8 mouse cellular contexts compared by ENCODE assay signal in genomic region chr17:47923678-47924382, GRCm38 (mm10). TPM values are rescaled to one million over a fixed set of nuclear protein-coding genes. Genes with fewer than 3 reads are reported as not detected.
DNase-seq lines count a peak whose midpoint lies in the region; ATAC-seq and TF ChIP-seq lines count a peak whose summit lies in the region.

No protein-coding gene starts in this region.

- TF ChIP-seq POLR2A in limb, embryonic 14.5 days (IDR thresholded peaks at IDR 0.05; ENCODE audit: borderline replicate concordance, extremely low read depth, insufficient read depth, insufficient read length): no peak

- peak; percentile 56 for ATAC-seq in forebrain, embryonic 11.5 days (replicated peaks; ENCODE audit: low FRiP score)
- ATAC-seq in limb, embryonic 14.5 days (ENCODE audit: low FRiP score, low read depth): peak; percentile 36
- peak; percentile 53 for ATAC-seq in midbrain, embryonic 14.5 days (ENCODE audit: low FRiP score, low TSS enrichment)

- no peak for TF ChIP-seq CTCF in C2C12 (IDR thresholded peaks at IDR 0.05; ENCODE audit: control insufficient read depth, insufficient read depth, insufficient read length)

- WGBS in forebrain, embryonic 11.5 days: under 1% methylated on average over 65 of the region's 65 CpGs
- WGBS in limb, embryonic 14.5 days: under 1% methylated on average over 34 of the region's 65 CpGs
- WGBS in midbrain, embryonic 14.5 days: under 1% methylated on average over 65 of the region's 65 CpGs

- peak overlapping the region; percentile 93 for H3K27ac ChIP-seq in forebrain, embryonic 11.5 days (ENCODE audit: low read depth, low read length)
- H3K27ac ChIP-seq in limb, embryonic 14.5 days (replicated peaks; ENCODE audit: low read depth, low read length): peak overlapping the region; percentile 87
- peak overlapping the region; percentile 92 for H3K27ac ChIP-seq in midbrain, embryonic 14.5 days (replicated peaks; ENCODE audit: low read depth, low read length)

- peaks cover 23% of the 10 kb centered on the region for H3K4me1 ChIP-seq in forebrain, embryonic 11.5 days (replicated peaks; ENCODE audit: control insufficient read depth, insufficient read depth, low read length)
- peaks cover 33% of the 10 kb centered on the region for H3K4me1 ChIP-seq in limb, embryonic 14.5 days (ENCODE audit: control insufficient read depth, insufficient read depth, low read length)
- H3K4me1 ChIP-seq in midbrain, embryonic 14.5 days (ENCODE audit: control insufficient read depth, insufficient read depth, low read length): peaks cover 39% of the 10 kb centered on the region

- peak overlapping the region; percentile 89 for H3K4me3 ChIP-seq in C2C12 (ENCODE audit: insufficient read depth, poor library complexity, severe bottlenecking)
- peak overlapping the region; percentile 93 for H3K4me3 ChIP-seq in forebrain, embryonic 11.5 days (ENCODE audit: low read depth, low read length)
- peak overlapping the region; percentile 98 for H3K4me3 ChIP-seq in limb, embryonic 14.5 days (replicated peaks; ENCODE audit: low read length)
- H3K4me3 ChIP-seq in midbrain, embryonic 14.5 days (replicated peaks; ENCODE audit: low read depth, low read length): peak overlapping the region; percentile 81

- peaks cover 43% of the 10 kb centered on the region for H3K79me3 ChIP-seq in C2C12 (ENCODE audit: low read depth)

- peak overlapping the region; percentile 96 for H3K9ac ChIP-seq in forebrain, embryonic 11.5 days (ENCODE audit: low read length)
- H3K9ac ChIP-seq in limb, embryonic 14.5 days (ENCODE audit: low read depth, low read length, severe bottlenecking): peak overlapping the region; percentile 96
- peak overlapping the region; percentile 83 for H3K9ac ChIP-seq in midbrain, embryonic 14.5 days (replicated peaks; ENCODE audit: low read length)

- DNase-seq in ZHBTc4 (ENCODE audit: low read depth, low spot score): peak; percentile 64
- DNase-seq in forebrain, embryonic 11.5 days (ENCODE audit: low spot score): peak; percentile 85
- DNase-seq in heart, postnatal 4 days: peak; percentile 72
- peak; percentile 63 for DNase-seq in limb, embryonic 14.5 days (ENCODE audit: low spot score)
- peak; percentile 72 for DNase-seq in midbrain, embryonic 14.5 days
- peak; percentile 35 for DNase-seq in testis, postnatal 14 days (ENCODE audit: low spot score)
- no peak for DNase-seq in layer of hippocampus, postnatal 36 days

- peak overlapping the region; percentile 96 for H3K4me2 ChIP-seq in forebrain, embryonic 11.5 days (ENCODE audit: low read depth, low read length, severe bottlenecking)
- peak overlapping the region; percentile 88 for H3K4me2 ChIP-seq in limb, embryonic 14.5 days (replicated peaks; ENCODE audit: low read depth, low read length, severe bottlenecking)
- H3K4me2 ChIP-seq in midbrain, embryonic 14.5 days (ENCODE audit: low read length): peak overlapping the region; percentile 95

- peaks cover 54% of the 10 kb centered on the region for H3K79me2 ChIP-seq in C2C12 (ENCODE audit: control insufficient read depth, insufficient read depth)

- H3K9me3 ChIP-seq in forebrain, embryonic 11.5 days (ENCODE audit: control insufficient read depth, low read length): no peaks in the 10 kb centered on the region
- H3K9me3 ChIP-seq in limb, embryonic 14.5 days (ENCODE audit: control insufficient read depth, low read length): no peaks in the 10 kb centered on the region
- H3K9me3 ChIP-seq in midbrain, embryonic 14.5 days (ENCODE audit: control insufficient read depth, low read length): no peaks in the 10 kb centered on the region

- no peaks in the 10 kb centered on the region for H3K27me3 ChIP-seq in C2C12 (ENCODE audit: control insufficient read depth, insufficient read depth, insufficient read length)
- H3K27me3 ChIP-seq in forebrain, embryonic 11.5 days (ENCODE audit: control insufficient read depth, insufficient read depth, low read length): peaks cover 22% of the 10 kb centered on the region
- H3K27me3 ChIP-seq in limb, embryonic 14.5 days (ENCODE audit: control insufficient read depth, insufficient read depth, low read length): no peaks in the 10 kb centered on the region
- no peaks in the 10 kb centered on the region; the same call in 1 of the 2 replicates for H3K27me3 ChIP-seq in midbrain, embryonic 14.5 days (ENCODE audit: control insufficient read depth, insufficient read depth, low read length)

- H3ac ChIP-seq in C2C12 (ENCODE audit: control insufficient read depth, insufficient read length, low read depth): peak overlapping the region; percentile 99

- peaks cover 10% of the 10 kb centered on the region for H3K36me3 ChIP-seq in C2C12 (ENCODE audit: control insufficient read depth, insufficient read depth)
- no peaks in the 10 kb centered on the region; the same call in 1 of the 2 replicates for H3K36me3 ChIP-seq in forebrain, embryonic 11.5 days (ENCODE audit: control insufficient read depth, insufficient read depth, low read length)
- peaks cover 8% of the 10 kb centered on the region for H3K36me3 ChIP-seq in limb, embryonic 14.5 days (ENCODE audit: control insufficient read depth, insufficient read depth, low read length)
- no peaks in the 10 kb centered on the region for H3K36me3 ChIP-seq in midbrain, embryonic 14.5 days (ENCODE audit: control insufficient read depth, insufficient read depth, low read length)

TF ChIP-seq in C2C12, 6 proteins besides CTCF, POLR2A, EP300 and RAD21:
- TF ChIP-seq MYOG (IDR thresholded peaks at IDR 0.05; ENCODE audit: control insufficient read depth, extremely low read depth, insufficient read length) (no peak), MAX (IDR thresholded peaks at IDR 0.05) (no peak), MYOD1 (IDR thresholded peaks at IDR 0.05; ENCODE audit: control insufficient read depth, insufficient read length, low read depth) (no peak), FOSL1 (IDR thresholded peaks at IDR 0.05; ENCODE audit: insufficient read depth, low read length, poor library complexity, severe bottlenecking) (no peak), CEBPB (IDR thresholded peaks at IDR 0.05; ENCODE audit: low read depth) (no peak), USF1 (IDR thresholded peaks at IDR 0.05; ENCODE audit: low read depth) (no peak)

RNA-seq across cellular contexts. Expression of gene Foxp4, which starts 0.6 kb away (rescaled TPM):
- 32.4 TPM for polyA plus RNA-seq in C2C12 (2012; fragmentation: generic; extraction: Trizol)
- polyA plus RNA-seq in forebrain, embryonic 11.5 days (2014; fragmentation: Nextera tagmentation; extraction: Ambion mirVana): 26.1 and 27.8 TPM in 2 replicates
- 10 to 100 TPM; 18.1 to 19.6 TPM for total RNA-seq in heart, postnatal 4 days (2021)
- polyA plus RNA-seq in limb, embryonic 14.5 days (2012; rRNA removed): 104 and 165 TPM in 2 replicates
- 38.6 and 46.0 TPM in 2 replicates for polyA plus RNA-seq in limb, embryonic 14.5 days (2014; fragmentation: Nextera tagmentation; extraction: Ambion mirVana)
- 40.6 and 40.9 TPM in 2 replicates for polyA plus RNA-seq in midbrain, embryonic 14.5 days (2014; fragmentation: Nextera tagmentation; extraction: Ambion mirVana)
- total RNA-seq in layer of hippocampus, postnatal 36 days (2021): 10 to 100 TPM; 44.0 to 45.7 TPM

Comparison
In these comparisons a context has a peak if more than half of its experiments do, and no peak if none do; other contexts are left out.
1. DNase-seq: peak in ZHBTc4 (single experiment), forebrain, embryonic 11.5 days (single experiment), heart, postnatal 4 days (single experiment), limb, embryonic 14.5 days (single experiment), midbrain, embryonic 14.5 days (single experiment) and testis, postnatal 14 days (single experiment); none in layer of hippocampus, postnatal 36 days (0 of 2).
2. Peak in every context shown above with its lines, with median percentiles within 50 percentile points of each other: H3K4me3 ChIP-seq, ATAC-seq, H3K27ac ChIP-seq, H3K4me2 ChIP-seq and H3K9ac ChIP-seq.